Mouse (Mus musculus) forebrain, embryonic 13.5 days (tissue): Measurements from ENCODE around the gene Gm21750. TPM values are rescaled to one million over a fixed set of nuclear protein-coding genes. Genes with fewer than 3 reads are reported as not detected.
"Not testable (repeated sequence)": the region's sequence is repeated elsewhere in the genome, so short reads cannot be mapped to it uniquely, and the experiment has no call there.

Source experiments
- ATAC-seq: fragments of 200-750 bp; cut with Nextera tagmentation; 2 replicates; pipeline ENCODE4 v1.8.0; 2017
- H3K27ac ChIP-seq: fragments of 300-500 bp; sonication (generic); 2 replicates; pipeline ENCODE4 v1.5.1; 2015; ENCODE audit warnings: inconsistent platforms, mild to moderate bottlenecking, moderate library complexity
- H3K27me3 ChIP-seq: fragments of 300-500 bp; sonication (generic); 2 replicates; pipeline ENCODE4 v1.6.1; 2015; ENCODE audit warnings: mild to moderate bottlenecking, inconsistent platforms
- H3K36me3 ChIP-seq: fragments of 300-500 bp; sonication (generic); 2 replicates; pipeline ENCODE4 v1.6.1; 2015; ENCODE audit warnings: mild to moderate bottlenecking, inconsistent platforms; ENCODE audit not compliant: poor library complexity, severe bottlenecking
- H3K4me1 ChIP-seq: fragments of 300-500 bp; sonication (generic); 2 replicates; pipeline ENCODE4 v1.6.1; 2015; ENCODE audit warnings: inconsistent platforms
- H3K4me2 ChIP-seq: fragments of 300-500 bp; sonication (generic); 2 replicates; pipeline ENCODE4 v1.6.1; 2015; ENCODE audit warnings: inconsistent platforms, mild to moderate bottlenecking, moderate library complexity
- H3K4me3 ChIP-seq: fragments of 300-500 bp; sonication (generic); 2 replicates; pipeline ENCODE4 v1.5.1; 2015; ENCODE audit warnings: mild to moderate bottlenecking, inconsistent platforms
- H3K9ac ChIP-seq: fragments of 300-500 bp; sonication (generic); 2 replicates; pipeline ENCODE4 v1.6.1; 2015; ENCODE audit warnings: mild to moderate bottlenecking, inconsistent platforms
- H3K9me3 ChIP-seq: fragments of 300-500 bp; sonication (generic); replicated peaks from 2 replicates; pipeline ENCODE4 v1.6.1; 2016; ENCODE audit warnings: inconsistent platforms
- WGBS: fragments of 180-500 bp; shearing (Covaris S2); methylation state at CpG from one replicate; pipeline ENCODE4 v1.1.7; 2015; 5-methylcytosine and 5-hydroxymethylcytosine counted together
- polyA plus RNA-seq: library from polyadenylated mRNA; unstranded; fragments of >200 nt; fragmentation: Nextera tagmentation; extraction: Ambion mirVana; gene quantifications from 2 replicates; pipeline ENCODE4 v1.2.1, GENCODE M21; 2015

The Gm21750 gene
- polyA plus RNA-seq = not detected in 2 replicates

DNA sequence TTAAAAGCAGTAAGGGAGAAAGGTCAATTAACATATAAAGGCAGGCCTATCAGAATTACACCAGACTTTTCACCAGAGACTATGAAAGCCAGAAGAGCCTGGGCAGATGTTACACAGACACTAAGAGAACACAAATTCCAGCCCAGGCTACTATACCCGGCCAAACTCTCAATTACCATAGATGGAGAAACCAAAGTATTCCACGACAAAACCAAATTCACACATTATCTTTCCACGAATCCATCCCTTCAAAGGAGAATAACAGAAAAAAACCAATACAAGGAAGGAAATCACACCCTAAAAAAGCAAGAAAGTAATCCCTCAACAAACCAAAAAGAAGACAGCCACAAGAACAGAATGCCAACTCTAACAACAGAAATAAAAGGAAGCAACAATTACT, at the start of gene Gm21750:
Gm21750 (plus strand) TSS at position 301 of the 400 bp plus-strand sequence.
- H3K27me3 ChIP-seq, H3K9me3 ChIP-seq, H3K4me3 ChIP-seq, H3K4me2 ChIP-seq, H3K27ac ChIP-seq, H3K9ac ChIP-seq, H3K4me1 ChIP-seq, H3K36me3 ChIP-seq, ATAC-seq: not testable (repeated sequence)
- 93% methylated on average over 3 of the region's 3 CpGs for WGBS

DNA sequence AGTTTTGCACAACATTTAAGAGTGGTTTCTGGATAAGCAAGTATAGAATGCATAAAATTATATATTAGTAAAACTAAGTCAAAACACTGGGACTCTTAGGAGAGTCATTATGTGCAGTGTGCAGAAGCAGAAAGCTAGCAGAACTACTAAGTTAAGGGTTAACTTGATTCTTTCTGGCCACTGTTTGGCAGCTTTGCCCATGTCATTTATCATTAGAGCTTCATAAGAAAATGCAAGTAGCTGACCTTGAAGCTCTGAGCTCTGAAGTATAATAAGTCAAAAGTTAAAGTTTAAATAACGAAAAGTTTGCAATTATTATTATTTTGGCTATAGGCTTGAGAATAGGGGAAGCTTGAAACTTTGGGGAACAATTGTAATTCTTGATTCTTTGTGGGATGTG, 46.1 kb upstream of the Gm21750 start:
- H3K36me3 ChIP-seq, H3K9ac ChIP-seq, H3K4me1 ChIP-seq, H3K4me2 ChIP-seq, H3K27me3 ChIP-seq, H3K4me3 ChIP-seq, H3K27ac ChIP-seq, H3K9me3 ChIP-seq, ATAC-seq: not testable (repeated sequence)
- 80% methylated on average over 1 of the region's 1 CpGs for WGBS

DNA sequence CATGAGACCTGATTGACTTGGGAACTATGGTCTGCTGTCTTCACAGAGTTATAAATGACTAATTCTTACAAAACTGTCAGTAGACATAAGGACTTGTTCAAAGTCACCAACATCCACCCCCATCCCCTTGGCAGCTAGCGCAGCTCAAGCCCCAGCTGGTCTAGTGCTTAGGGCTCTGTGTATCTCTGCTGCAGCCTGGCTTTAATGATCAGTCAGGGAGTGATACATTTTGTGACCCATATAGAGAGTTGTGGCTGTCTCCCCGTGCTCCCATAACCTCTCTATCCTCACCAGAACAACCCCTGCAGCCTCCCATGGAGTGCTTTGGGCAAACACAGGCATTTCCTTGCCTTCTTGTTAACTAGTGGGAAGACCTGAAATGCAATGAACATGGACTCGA, 40.1 kb upstream of the Gm21750 start:
- Histone ChIP-seq H3K4me3 (no peak overlapping the region), H3K4me2 (no peak overlapping the region), H3K4me1 (no peaks in the 10 kb centered on the region), H3K9ac (no peak overlapping the region), H3K36me3 (no peaks in the 10 kb centered on the region), H3K27ac (no peak overlapping the region), H3K27me3 (no peaks in the 10 kb centered on the region), H3K9me3 (no peaks in the 10 kb centered on the region; the same call in 1 of the 2 replicates)
- WGBS = 88% methylated on average over 3 of the region's 3 CpGs
- ATAC-seq = no peak

DNA sequence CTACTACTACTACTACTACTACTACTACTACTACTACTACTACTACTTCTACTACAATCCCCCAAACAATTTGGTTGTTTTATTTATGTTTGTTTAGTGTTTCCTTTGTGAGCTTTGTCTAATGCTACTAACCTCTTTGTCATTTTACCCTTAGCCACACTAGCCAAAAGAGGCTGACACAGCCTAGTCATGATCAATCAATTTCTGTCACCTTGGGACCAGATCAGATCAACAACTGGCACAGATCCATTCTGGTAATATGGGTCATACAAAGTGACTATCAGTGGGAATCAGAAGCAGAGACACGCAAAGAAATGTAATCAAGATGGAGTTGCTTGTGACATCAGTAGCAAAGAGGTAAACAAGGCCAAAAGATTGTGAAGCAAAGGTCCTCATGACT, 38.0 kb upstream of the Gm21750 start:
- ATAC-seq = no peak
- H3K9ac ChIP-seq = no peak overlapping the region
- H3K4me3 ChIP-seq = no peak overlapping the region
- WGBS = 93% methylated on average over 1 of the region's 1 CpGs
- no peak overlapping the region for H3K4me2 ChIP-seq
- H3K27ac ChIP-seq = no peak overlapping the region
- H3K9me3 ChIP-seq = no peaks in the 10 kb centered on the region; the same call in 1 of the 2 replicates
- no peaks in the 10 kb centered on the region for H3K36me3 ChIP-seq
- H3K27me3 ChIP-seq = no peaks in the 10 kb centered on the region
- no peaks in the 10 kb centered on the region for H3K4me1 ChIP-seq

DNA sequence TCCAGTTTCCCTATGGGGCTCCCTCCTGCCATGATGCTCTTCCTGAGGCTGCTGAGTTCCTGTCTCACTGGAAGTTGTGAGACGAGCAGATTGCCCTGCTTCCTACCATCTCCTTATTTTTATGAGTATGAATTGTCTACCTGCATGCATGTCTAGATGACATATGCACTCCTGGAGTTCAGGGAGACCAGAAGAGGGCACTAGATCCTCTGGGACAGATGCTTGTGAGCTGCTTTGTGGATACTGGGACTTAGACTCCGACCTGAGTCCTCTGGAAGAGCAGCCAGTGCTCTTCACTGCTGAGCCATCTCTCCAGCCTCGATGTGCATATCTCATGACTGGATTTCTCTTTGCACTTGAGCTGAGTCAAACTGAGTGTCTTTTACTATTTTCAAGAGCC, 35.6 kb upstream of the Gm21750 start:
- 61% methylated on average over 3 of the region's 3 CpGs for WGBS

DNA sequence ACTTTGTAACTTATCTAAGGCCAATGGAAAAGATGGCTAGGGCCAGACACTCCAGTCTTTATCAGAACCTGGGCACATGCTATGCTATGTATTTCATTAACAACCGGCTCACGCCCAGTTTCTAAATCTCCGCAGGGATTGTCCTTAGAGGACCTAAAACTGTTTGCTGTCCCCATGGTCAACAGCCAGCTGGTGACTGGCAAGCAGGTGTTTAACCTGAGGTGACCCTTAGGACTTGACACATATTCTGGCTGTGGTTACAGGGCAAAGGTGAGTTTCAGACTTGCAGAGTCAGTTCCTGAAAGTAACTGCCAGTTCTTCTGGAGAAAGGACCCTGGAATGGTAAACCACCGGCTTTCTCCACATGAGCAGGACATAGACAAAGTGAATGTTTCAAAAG, 29.5 kb upstream of the Gm21750 start:
- Histone ChIP-seq H3K27ac (no peak overlapping the region), H3K27me3 (no peaks in the 10 kb centered on the region), H3K9me3 (no peaks in the 10 kb centered on the region), H3K9ac (no peak overlapping the region), H3K4me3 (no peak overlapping the region), H3K36me3 (no peaks in the 10 kb centered on the region), H3K4me1 (no peaks in the 10 kb centered on the region), H3K4me2 (no peak overlapping the region)
- ATAC-seq = no peak
- 94% methylated on average over 4 of the region's 4 CpGs for WGBS

More for the DNA sequence above, 35.6 kb upstream of the Gm21750 start:
- Histone ChIP-seq H3K9me3 (no peaks in the 10 kb centered on the region), H3K36me3 (no peaks in the 10 kb centered on the region), H3K27me3 (no peaks in the 10 kb centered on the region), H3K4me2 (no peak overlapping the region), H3K27ac (no peak overlapping the region), H3K9ac (no peak overlapping the region), H3K4me3 (no peak overlapping the region), H3K4me1 (no peaks in the 10 kb centered on the region)
- ATAC-seq = no peak

DNA sequence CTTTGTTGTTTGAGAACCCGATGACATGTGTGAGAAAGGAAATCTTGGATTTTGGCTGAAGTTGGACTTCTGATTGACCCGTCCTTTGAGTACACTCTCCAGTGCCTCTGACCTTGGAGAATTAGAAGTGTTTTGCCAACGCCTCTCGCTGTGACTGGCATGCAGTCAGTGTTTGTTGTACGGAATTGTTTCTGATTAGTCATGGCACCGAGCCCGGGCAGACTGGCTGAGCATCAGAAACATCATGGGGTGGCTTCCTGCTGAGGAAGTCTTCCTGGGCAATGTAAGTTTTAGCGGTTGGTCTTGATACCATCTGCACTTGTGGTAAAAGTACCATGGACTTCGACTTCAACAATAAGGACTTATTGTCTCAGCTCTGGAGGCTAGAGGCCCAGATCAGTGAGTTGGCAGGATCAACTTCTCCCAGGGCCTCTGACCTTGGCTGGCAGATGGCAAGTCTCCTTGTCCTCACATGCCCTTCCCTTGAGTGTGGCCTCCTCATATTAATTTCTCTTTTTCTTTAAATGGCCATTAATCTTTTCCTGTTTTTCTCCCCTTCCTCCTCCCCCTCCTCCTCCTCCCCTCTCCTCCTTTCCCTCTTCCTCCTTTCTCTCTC, 28.3 kb upstream of the Gm21750 start:
- Histone ChIP-seq H3K4me3 (no peak overlapping the region), H3K27me3 (no peaks in the 10 kb centered on the region)

DNA sequence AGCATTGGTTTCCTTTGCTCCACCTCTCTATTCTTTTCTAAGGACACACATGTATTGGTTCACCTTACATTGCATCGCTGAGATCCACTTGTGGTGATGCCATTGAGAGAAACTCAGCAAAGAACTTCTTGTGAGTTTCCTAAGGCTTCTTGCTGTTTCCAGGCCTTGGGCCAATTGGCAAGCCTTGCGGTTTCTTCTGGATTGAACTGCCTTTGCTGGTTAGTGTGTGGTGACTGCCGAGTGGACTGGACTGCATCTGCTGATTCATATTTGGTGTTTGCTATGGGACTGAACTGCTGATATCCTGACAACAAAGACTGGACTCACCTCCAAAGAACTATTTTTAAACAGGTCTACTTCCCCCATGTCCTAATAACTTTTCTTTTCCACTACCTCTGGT, 26.7 kb upstream of the Gm21750 start:
- no peaks in the 10 kb centered on the region for H3K36me3 ChIP-seq
- H3K4me1 ChIP-seq = no peaks in the 10 kb centered on the region
- H3K4me2 ChIP-seq = no peak overlapping the region
- H3K27me3 ChIP-seq = no peaks in the 10 kb centered on the region
- H3K27ac ChIP-seq = no peak overlapping the region
- no peak overlapping the region for H3K4me3 ChIP-seq
- ATAC-seq = no peak
- 92% methylated on average over 3 of the region's 3 CpGs for WGBS
- H3K9me3 ChIP-seq = no peaks in the 10 kb centered on the region
- no peak overlapping the region for H3K9ac ChIP-seq

More for the DNA sequence above, 28.3 kb upstream of the Gm21750 start:
- Histone ChIP-seq H3K4me1 (no peaks in the 10 kb centered on the region), H3K36me3 (no peaks in the 10 kb centered on the region), H3K9me3 (no peaks in the 10 kb centered on the region), H3K27ac (no peak overlapping the region), H3K4me2 (no peak overlapping the region), H3K9ac (no peak overlapping the region)
- WGBS = 70% methylated on average over 9 of the region's 9 CpGs
- no peak for ATAC-seq

DNA sequence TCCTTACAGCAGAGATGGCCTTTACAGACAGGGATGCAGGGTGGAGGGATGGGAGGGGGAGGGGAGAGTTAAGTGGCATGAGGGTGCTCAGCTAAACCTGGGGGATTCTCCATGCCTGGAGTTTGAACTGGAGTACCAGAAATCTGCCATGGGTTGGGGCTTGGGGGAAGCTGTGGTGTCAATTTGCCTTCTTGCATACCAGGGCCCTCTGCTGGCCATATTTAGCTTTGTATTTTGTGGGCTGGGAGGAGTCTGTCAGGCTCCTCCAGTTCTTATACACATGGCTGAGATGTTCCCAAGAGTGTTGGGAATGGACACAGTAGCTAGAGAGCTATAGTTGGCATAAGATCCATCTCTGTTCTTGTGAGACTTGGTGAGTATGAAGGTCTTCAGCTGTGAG, 23.6 kb upstream of the Gm21750 start:
- no peak overlapping the region for H3K27ac ChIP-seq
- H3K9ac ChIP-seq = no peak overlapping the region
- H3K4me1 ChIP-seq = no peaks in the 10 kb centered on the region
- ATAC-seq = no peak
- no peaks in the 10 kb centered on the region for H3K27me3 ChIP-seq
- H3K4me3 ChIP-seq = no peak overlapping the region
- no peaks in the 10 kb centered on the region for H3K36me3 ChIP-seq
- no peaks in the 10 kb centered on the region for H3K9me3 ChIP-seq
- H3K4me2 ChIP-seq = no peak overlapping the region

DNA sequence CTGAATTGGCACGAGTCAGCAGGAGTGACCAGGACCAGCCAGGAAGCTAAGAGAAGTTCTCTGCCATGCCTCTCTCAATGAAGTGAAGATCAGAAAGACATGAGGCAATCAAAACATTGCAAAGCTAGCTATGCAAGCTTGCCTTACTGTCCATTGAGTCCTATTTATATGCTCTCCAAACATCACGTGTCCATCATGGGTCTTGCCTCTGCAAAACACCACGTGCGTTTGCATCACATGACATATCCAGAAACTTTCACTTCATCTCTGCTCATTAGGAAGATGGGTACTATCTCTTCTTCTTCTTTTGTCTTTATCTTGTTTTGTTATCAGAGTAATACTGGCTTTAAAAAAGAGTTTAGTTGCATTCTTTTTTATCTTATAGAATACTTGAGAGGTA, 10.8 kb upstream of the Gm21750 start:
- H3K27ac ChIP-seq = no peak overlapping the region
- no peak overlapping the region for H3K9ac ChIP-seq
- H3K4me1 ChIP-seq = no peaks in the 10 kb centered on the region
- H3K9me3 ChIP-seq = no peaks in the 10 kb centered on the region
- WGBS = 88% methylated on average over 4 of the region's 4 CpGs
- no peak for ATAC-seq
- no peak overlapping the region for H3K4me3 ChIP-seq
- no peaks in the 10 kb centered on the region for H3K27me3 ChIP-seq
- H3K4me2 ChIP-seq = no peak overlapping the region
- H3K36me3 ChIP-seq = no peaks in the 10 kb centered on the region

DNA sequence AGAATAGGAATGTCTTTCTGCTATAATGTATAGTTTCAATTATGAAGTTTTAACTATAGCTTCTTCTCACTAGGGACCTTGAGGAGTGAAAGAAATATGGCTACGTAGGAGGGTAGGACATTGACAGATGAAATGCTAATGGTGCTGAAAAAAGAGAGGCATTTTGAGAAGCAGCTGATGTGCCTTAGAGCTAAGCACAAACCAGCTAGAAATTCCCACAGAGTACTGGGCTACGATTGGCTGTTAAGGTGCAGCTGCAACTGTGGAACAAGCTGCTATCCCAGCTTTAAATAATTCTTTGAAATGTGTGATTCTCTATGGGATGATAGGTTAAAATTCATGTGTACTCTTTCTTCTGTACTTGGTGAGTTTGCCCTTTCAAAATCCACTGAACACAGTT, 9.1 kb downstream of the Gm21750 start:
- no peaks in the 10 kb centered on the region for H3K36me3 ChIP-seq
- 86% methylated on average over 2 of the region's 2 CpGs for WGBS

DNA sequence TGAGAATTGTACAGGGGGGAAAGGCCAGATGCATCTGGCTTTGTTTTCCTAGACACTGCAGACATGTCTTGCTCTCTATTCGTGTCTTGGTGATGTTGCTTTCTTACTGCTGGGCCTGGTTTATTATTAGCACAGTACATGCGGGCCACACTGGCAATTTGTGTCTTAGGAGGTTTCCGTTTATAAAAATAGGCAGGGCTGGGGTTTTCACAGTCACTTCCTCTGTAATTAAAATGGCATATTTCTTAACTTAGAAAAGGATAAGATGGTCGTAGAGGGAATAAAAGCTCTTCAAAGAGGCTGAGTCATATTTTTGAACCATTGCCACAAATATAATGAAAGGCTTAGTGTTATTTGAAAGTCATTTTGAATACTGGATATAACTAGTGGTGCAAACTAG, 26.7 kb downstream of the Gm21750 start:
- no peaks in the 10 kb centered on the region for H3K36me3 ChIP-seq
- H3K27me3 ChIP-seq = no peaks in the 10 kb centered on the region
- H3K9me3 ChIP-seq = peaks cover 10% of the 10 kb centered on the region
- H3K4me1 ChIP-seq = no peaks in the 10 kb centered on the region
- H3K4me3 ChIP-seq = no peak overlapping the region
- H3K9ac ChIP-seq = no peak overlapping the region
- 82% methylated on average over 4 of the region's 4 CpGs for WGBS
- H3K4me2 ChIP-seq = no peak overlapping the region
- ATAC-seq = no peak
- H3K27ac ChIP-seq = no peak overlapping the region

More for the DNA sequence above, 9.1 kb downstream of the Gm21750 start:
- no peaks in the 10 kb centered on the region for H3K9me3 ChIP-seq
- H3K9ac ChIP-seq = no peak overlapping the region
- H3K4me2 ChIP-seq = no peak overlapping the region
- H3K27ac ChIP-seq = no peak overlapping the region
- no peaks in the 10 kb centered on the region for H3K27me3 ChIP-seq
- no peaks in the 10 kb centered on the region for H3K4me1 ChIP-seq
- no peak for ATAC-seq
- no peak overlapping the region for H3K4me3 ChIP-seq

DNA sequence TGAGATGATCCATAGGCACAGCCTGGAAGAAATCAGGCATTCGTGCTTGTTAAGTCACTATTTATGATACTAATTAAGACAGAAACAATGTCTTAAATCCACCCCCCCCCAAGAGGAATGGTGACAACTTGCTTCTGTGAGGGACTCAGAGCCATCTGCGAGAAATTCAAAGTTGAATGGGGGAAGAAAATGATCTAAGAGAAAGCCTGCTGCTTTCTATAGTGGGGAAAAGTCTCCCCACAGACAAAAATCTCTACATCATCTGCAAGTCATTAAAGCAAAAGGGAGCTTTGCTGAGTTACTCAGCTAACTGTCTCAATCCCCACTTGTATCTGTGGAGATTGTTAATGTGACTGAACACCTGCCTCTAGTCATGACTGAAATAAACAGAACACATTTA, 27.4 kb downstream of the Gm21750 start:
- no peak overlapping the region for H3K4me2 ChIP-seq
- H3K9me3 ChIP-seq = peaks cover 10% of the 10 kb centered on the region
- ATAC-seq = no peak
- WGBS = 62% methylated on average over 2 of the region's 2 CpGs
- no peaks in the 10 kb centered on the region for H3K27me3 ChIP-seq
- H3K9ac ChIP-seq = no peak overlapping the region
- no peak overlapping the region for H3K27ac ChIP-seq
- no peak overlapping the region for H3K4me3 ChIP-seq
- no peaks in the 10 kb centered on the region for H3K4me1 ChIP-seq
- H3K36me3 ChIP-seq = no peaks in the 10 kb centered on the region
